Mouse (Mus musculus) hindbrain, postnatal 0 days (tissue): ENCODE data around the gene Klra9. TPM values are rescaled to one million over a fixed set of nuclear protein-coding genes. Genes with fewer than 3 reads are reported as not detected.
"Not testable (repeated sequence)": the region's sequence is repeated elsewhere in the genome, so short reads cannot be mapped to it uniquely, and the experiment has no call there.

ENCODE experiments used
- ATAC-seq: fragments of 200-750 bp; cut with Nextera tagmentation; 2 replicates; pipeline ENCODE4 v1.8.0; 2017; ENCODE audit warnings: mild to moderate bottlenecking, moderate TSS enrichment, moderate library complexity
- DNase-seq: peaks from one replicate; pipeline ENCODE4 v3.0.0-alpha.2; 2015; ENCODE audit warnings: low spot score
- H3K27ac ChIP-seq: fragments of 300-500 bp; sonication (generic); 2 replicates; pipeline ENCODE4 v1.5.1; 2014; ENCODE audit warnings: mild to moderate bottlenecking
- H3K27me3 ChIP-seq: fragments of 300-500 bp; sonication (generic); 2 replicates; pipeline ENCODE4 v1.6.1; 2014; ENCODE audit warnings: low read length, mixed read lengths; ENCODE audit not compliant: insufficient read depth
- H3K36me3 ChIP-seq: fragments of 300-500 bp; sonication (generic); 2 replicates; pipeline ENCODE4 v1.6.1; 2014; ENCODE audit warnings: low read length, mixed read lengths; ENCODE audit not compliant: insufficient read depth
- H3K4me1 ChIP-seq: fragments of 300-500 bp; sonication (generic); 2 replicates; pipeline ENCODE4 v1.6.1; 2014; ENCODE audit warnings: antibody characterized with exemption, low read length, mixed read lengths; ENCODE audit not compliant: insufficient read depth
- H3K4me2 ChIP-seq: fragments of 300-500 bp; sonication (generic); 2 replicates; pipeline ENCODE4 v1.6.1; 2014; ENCODE audit warnings: low read depth, mild to moderate bottlenecking, low read length, moderate library complexity, mixed read lengths
- H3K4me3 ChIP-seq: fragments of 300-500 bp; sonication (generic); 2 replicates; pipeline ENCODE4 v1.5.1; 2014; ENCODE audit warnings: low read length
- H3K9ac ChIP-seq: fragments of 300-500 bp; sonication (generic); replicated peaks from 2 replicates; pipeline ENCODE4 v1.6.1; 2014; ENCODE audit warnings: mild to moderate bottlenecking, low read length, moderate library complexity, mixed read lengths
- H3K9me3 ChIP-seq: fragments of 300-500 bp; sonication (generic); 2 replicates; pipeline ENCODE4 v1.6.1; 2016; ENCODE audit warnings: low read length, mixed read lengths
- CTCF ChIP-seq: IDR thresholded peaks from 2 replicates; pipeline ENCODE4 v1.5.1; 2016; ENCODE audit warnings: antibody characterized with exemption, control low read depth, low read depth
- WGBS: fragments of 180-500 bp; shearing (Covaris S2); extraction: QIAGEN DNeasy Blood & Tissue Kit; methylation state at CpG from one replicate; pipeline ENCODE4 v1.1.7; 2014; 5-methylcytosine and 5-hydroxymethylcytosine counted together
- polyA plus RNA-seq: library from polyadenylated mRNA; unstranded; fragments of >200 nt; fragmentation: Nextera tagmentation; extraction: Ambion mirVana; gene quantifications from 2 replicates; pipeline ENCODE4 v1.2.1, GENCODE M21; 2015
- total RNA-seq: library from RNA; depleted of rRNA; stranded (reverse); fragments of >200 nt; gene quantifications from 2 replicates; pipeline ENCODE4 v1.2.3, GENCODE M21; 2014; rRNA removed

Gene Klra9
- total RNA-seq (not detected in 2 replicates), polyA plus RNA-seq (not detected in 2 replicates)

GRCm38 (mm10) chr6:130193012-130193411 is at the start of gene Klra9:
TSS of gene Klra9 (minus strand) at chr6:130193112.
- H3K4me2 ChIP-seq, DNase-seq, H3K36me3 ChIP-seq, H3K27ac ChIP-seq, H3K27me3 ChIP-seq, H3K4me3 ChIP-seq, ATAC-seq, H3K9me3 ChIP-seq, H3K4me1 ChIP-seq, H3K9ac ChIP-seq: not testable (repeated sequence)
- WGBS, result 55% methylated on average over 3 of the region's 3 CpGs

- H3K4me2 ChIP-seq, result no peak overlapping the region
- ATAC-seq, result no peak
- no peak for TF ChIP-seq CTCF
These were observed 44.6 kb upstream of the Klra9 start for GRCm38 (mm10) chr6:130237536-130237935.

GRCm38 (mm10) chr6:130236635-130237034 is 43.7 kb upstream of the Klra9 start:
- no peak overlapping the region for H3K4me3 ChIP-seq
- 33% methylated on average over 1 of the region's 1 CpGs for WGBS
- H3K27me3 ChIP-seq, result no peaks in the 10 kb centered on the region
- H3K4me2 ChIP-seq, result no peak overlapping the region
- H3K36me3 ChIP-seq, result no peaks in the 10 kb centered on the region
- no peaks in the 10 kb centered on the region for H3K9me3 ChIP-seq
- DNase-seq, result no peak
- no peak for ATAC-seq
- no peak overlapping the region for H3K27ac ChIP-seq
- no peaks in the 10 kb centered on the region for H3K4me1 ChIP-seq
- TF ChIP-seq CTCF, result no peak
- no peak overlapping the region for H3K9ac ChIP-seq

More at GRCm38 (mm10) chr6:130237536-130237935, 44.6 kb upstream of the Klra9 start:
- Histone ChIP-seq H3K9me3 (no peaks in the 10 kb centered on the region), H3K36me3 (no peaks in the 10 kb centered on the region), H3K27ac (no peak overlapping the region), H3K4me3 (no peak overlapping the region), H3K27me3 (no peaks in the 10 kb centered on the region), H3K4me1 (no peaks in the 10 kb centered on the region), H3K9ac (no peak overlapping the region)
- DNase-seq, result no peak
- WGBS, result 69% methylated on average over 2 of the region's 2 CpGs

GRCm38 (mm10) chr6:130233222-130233621 is 40.3 kb upstream of the Klra9 start, which contains the start of gene Klra7:
TSS of gene Klra7 (minus strand) at chr6:130233322.
- ATAC-seq, result no peak
- TF ChIP-seq CTCF, result no peak
- no peaks in the 10 kb centered on the region; the same call in 1 of the 2 replicates for H3K9me3 ChIP-seq
- no peak for DNase-seq
- no peak within 1 kb of the TSS for H3K4me2 ChIP-seq
- H3K27me3 ChIP-seq, result no peaks in the 10 kb centered on the region
- no peaks in the 10 kb centered on the region for H3K36me3 ChIP-seq
- no peak within 1 kb of the TSS for H3K27ac ChIP-seq
- H3K4me3 ChIP-seq, result no peak within 1 kb of the TSS
- H3K4me1 ChIP-seq, result no peaks in the 10 kb centered on the region
- H3K9ac ChIP-seq, result no peak within 1 kb of the TSS

GRCm38 (mm10) chr6:130197453-130197852 is 4.5 kb upstream of the Klra9 start:
- ATAC-seq, H3K4me2 ChIP-seq, H3K27ac ChIP-seq, DNase-seq, H3K9me3 ChIP-seq, H3K4me3 ChIP-seq, H3K9ac ChIP-seq, H3K36me3 ChIP-seq, H3K27me3 ChIP-seq, H3K4me1 ChIP-seq: not testable (repeated sequence)
- WGBS, result 95% methylated on average over 1 of the region's 1 CpGs

GRCm38 (mm10) chr6:130129798-130130197 is 63.1 kb downstream of the Klra9 start, which contains the start of gene Klra8:
TSS of gene Klra8 (minus strand) at chr6:130129898.
- not testable (repeated sequence) for H3K9me3 ChIP-seq, ATAC-seq, H3K27ac ChIP-seq, H3K4me2 ChIP-seq, H3K27me3 ChIP-seq, H3K4me1 ChIP-seq, H3K9ac ChIP-seq, DNase-seq, H3K4me3 ChIP-seq, H3K36me3 ChIP-seq
- 65% methylated on average over 4 of the region's 4 CpGs for WGBS

Other genes starting within 250 kb of the Klra9 start
- gene Klra6, start 166.2 kb downstream of the Klra9 start, total RNA-seq, result not detected in 2 replicates
- gene Klra6, start 166.2 kb downstream of the Klra9 start, polyA plus RNA-seq, result not detected in 2 replicates
- gene Klra4, start 125.8 kb downstream of the Klra9 start, total RNA-seq, result not detected in 2 replicates
- gene Klra4, start 125.8 kb downstream of the Klra9 start, polyA plus RNA-seq, result not detected in 2 replicates
- not detected in 2 replicates for gene Klra8, start 63.2 kb downstream of the Klra9 start, total RNA-seq
- not detected in 2 replicates for gene Klra8, start 63.2 kb downstream of the Klra9 start, polyA plus RNA-seq
- not detected in 2 replicates for gene Klra7, start 40.2 kb upstream of the Klra9 start, total RNA-seq
- not detected in 2 replicates for gene Klra7, start 40.2 kb upstream of the Klra9 start, polyA plus RNA-seq
- not detected in 2 replicates for gene Klra10, start 88.8 kb upstream of the Klra9 start, total RNA-seq
- gene Klra10, start 88.8 kb upstream of the Klra9 start, polyA plus RNA-seq, result not detected in 2 replicates
- not detected in 2 replicates for gene Klra3, start 144.5 kb upstream of the Klra9 start, total RNA-seq
- gene Klra3, start 144.5 kb upstream of the Klra9 start, polyA plus RNA-seq, result not detected in 2 replicates
- not detected in 2 replicates for gene Klra1, start 193.8 kb upstream of the Klra9 start, total RNA-seq
- not detected in 2 replicates for gene Klra1, start 193.8 kb upstream of the Klra9 start, polyA plus RNA-seq